Mouse (Mus musculus) limb, embryonic 13.5 days (tissue): ENCODE measurements around the gene Arhgef39. TPM values are rescaled to one million over a fixed set of nuclear protein-coding genes. Genes with fewer than 3 reads are reported as not detected.

Experiments used
- ATAC-seq: fragments of 200-750 bp; cut with Nextera tagmentation; 2 replicates; pipeline ENCODE4 v1.8.0; 2017; ENCODE audit warnings: low read depth, moderate number of reproducible peaks, moderate TSS enrichment; ENCODE audit not compliant: low FRiP score
- H3K27ac ChIP-seq: fragments of 300-500 bp; sonication (generic); 2 replicates; pipeline ENCODE4 v1.5.1; 2015; ENCODE audit warnings: inconsistent platforms, mild to moderate bottlenecking, moderate library complexity
- H3K27me3 ChIP-seq: fragments of 300-500 bp; sonication (generic); 2 replicates; pipeline ENCODE4 v1.6.1; 2015; ENCODE audit warnings: mild to moderate bottlenecking, inconsistent platforms
- H3K36me3 ChIP-seq: fragments of 300-500 bp; sonication (generic); 2 replicates; pipeline ENCODE4 v1.6.1; 2015; ENCODE audit warnings: inconsistent platforms, mild to moderate bottlenecking, moderate library complexity
- H3K4me1 ChIP-seq: fragments of 300-500 bp; sonication (generic); 2 replicates; pipeline ENCODE4 v1.6.1; 2015; ENCODE audit warnings: inconsistent platforms
- H3K4me2 ChIP-seq: fragments of 300-500 bp; sonication (generic); replicated peaks from 2 replicates; pipeline ENCODE4 v1.6.1; 2015; ENCODE audit warnings: inconsistent platforms, mild to moderate bottlenecking, moderate library complexity
- H3K4me3 ChIP-seq: fragments of 300-500 bp; sonication (generic); 2 replicates; pipeline ENCODE4 v1.5.1; 2015; ENCODE audit warnings: moderate library complexity, mild to moderate bottlenecking, inconsistent platforms
- H3K9ac ChIP-seq: fragments of 300-500 bp; sonication (generic); 2 replicates; pipeline ENCODE4 v1.6.1; 2015; ENCODE audit warnings: mild to moderate bottlenecking, inconsistent platforms
- H3K9me3 ChIP-seq: fragments of 300-500 bp; sonication (generic); 2 replicates; pipeline ENCODE4 v1.6.1; 2016; ENCODE audit warnings: inconsistent platforms
- WGBS: fragments of 180-500 bp; shearing (Covaris S2); methylation state at CpG from one replicate; pipeline ENCODE4 v1.1.7; 2015; 5-methylcytosine and 5-hydroxymethylcytosine counted together
- polyA plus RNA-seq: library from polyadenylated mRNA; unstranded; fragments of >200 nt; fragmentation: Nextera tagmentation; extraction: Ambion mirVana; gene quantifications from 2 replicates; pipeline ENCODE4 v1.2.1, GENCODE M21; 2015

The Arhgef39 gene
- 43.8 and 47.3 TPM in 2 replicates for polyA plus RNA-seq

- 7% methylated on average over 50 of the region's 50 CpGs for WGBS
- H3K4me3 ChIP-seq = peak within 1 kb of the TSS; percentile 65
- peak; percentile 83 for ATAC-seq
- H3K9ac ChIP-seq = peak within 1 kb of the TSS; percentile 74
- no peak within 1 kb of the TSS for H3K27ac ChIP-seq
- H3K4me2 ChIP-seq = peak within 1 kb of the TSS; percentile 79
- no peaks in the 10 kb centered on the region for H3K9me3 ChIP-seq
- peaks cover 33% of the 10 kb centered on the region for H3K4me1 ChIP-seq
- H3K27me3 ChIP-seq = no peaks in the 10 kb centered on the region
- H3K36me3 ChIP-seq = peaks cover 26% of the 10 kb centered on the region
Observed at GRCm38 (mm10) chr4:43499407-43500333, at the start of gene Arhgef39. Arhgef39 (minus strand) TSS chr4:43499695.

GRCm38 (mm10) chr4:43549055-43549454, 49.6 kb upstream of the Arhgef39 start:
- no peak for ATAC-seq
- no peaks in the 10 kb centered on the region for H3K4me1 ChIP-seq

GRCm38 (mm10) chr4:43547160-43547559, 47.7 kb upstream of the Arhgef39 start:
- Histone ChIP-seq H3K4me1 (no peaks in the 10 kb centered on the region), H3K4me2 (no peak overlapping the region), H3K36me3 (peaks cover 100% of the 10 kb centered on the region), H3K27me3 (no peaks in the 10 kb centered on the region), H3K9me3 (no peaks in the 10 kb centered on the region), H3K27ac (no peak overlapping the region), H3K9ac (no peak overlapping the region), H3K4me3 (no peak overlapping the region)
- ATAC-seq = no peak
- WGBS = 94% methylated on average over 8 of the region's 8 CpGs

More at GRCm38 (mm10) chr4:43549055-43549454, 49.6 kb upstream of the Arhgef39 start:
- 90% methylated on average over 12 of the region's 12 CpGs for WGBS
- Histone ChIP-seq H3K4me2 (no peak overlapping the region), H3K4me3 (no peak overlapping the region), H3K9ac (no peak overlapping the region), H3K27ac (no peak overlapping the region), H3K27me3 (no peaks in the 10 kb centered on the region), H3K36me3 (peaks cover 100% of the 10 kb centered on the region), H3K9me3 (no peaks in the 10 kb centered on the region)

GRCm38 (mm10) chr4:43546375-43547047, 47.0 kb upstream of the Arhgef39 start:
- Histone ChIP-seq H3K4me1 (no peaks in the 10 kb centered on the region), H3K36me3 (peaks cover 100% of the 10 kb centered on the region), H3K27ac (no peak overlapping the region), H3K9ac (no peak overlapping the region), H3K9me3 (no peaks in the 10 kb centered on the region), H3K4me3 (no peak overlapping the region), H3K27me3 (no peaks in the 10 kb centered on the region), H3K4me2 (no peak overlapping the region)
- WGBS = 93% methylated on average over 12 of the region's 12 CpGs
- no peak for ATAC-seq

GRCm38 (mm10) chr4:43542044-43542443, 42.5 kb upstream of the Arhgef39 start:
- H3K27ac ChIP-seq = no peak overlapping the region
- H3K36me3 ChIP-seq = peaks cover 99% of the 10 kb centered on the region
- no peaks in the 10 kb centered on the region for H3K27me3 ChIP-seq
- no peak for ATAC-seq
- H3K4me1 ChIP-seq = no peaks in the 10 kb centered on the region
- 50% methylated on average over 3 of the region's 3 CpGs for WGBS
- H3K4me3 ChIP-seq = no peak overlapping the region
- H3K9ac ChIP-seq = no peak overlapping the region
- H3K9me3 ChIP-seq = no peaks in the 10 kb centered on the region
- no peak overlapping the region for H3K4me2 ChIP-seq

- Histone ChIP-seq H3K9me3 (no peaks in the 10 kb centered on the region), H3K27ac (no peak overlapping the region), H3K4me3 (no peak overlapping the region), H3K9ac (no peak overlapping the region), H3K27me3 (no peaks in the 10 kb centered on the region), H3K36me3 (peaks cover 99% of the 10 kb centered on the region), H3K4me1 (no peaks in the 10 kb centered on the region), H3K4me2 (no peak overlapping the region)
- no peak for ATAC-seq
- 96% methylated on average over 9 of the region's 9 CpGs for WGBS
Observed at GRCm38 (mm10) chr4:43536031-43536430, 36.5 kb upstream of the Arhgef39 start.

- Histone ChIP-seq H3K27me3 (no peaks in the 10 kb centered on the region), H3K4me1 (no peaks in the 10 kb centered on the region), H3K27ac (no peak overlapping the region), H3K4me3 (no peak overlapping the region), H3K9ac (no peak overlapping the region), H3K4me2 (no peak overlapping the region), H3K9me3 (no peaks in the 10 kb centered on the region), H3K36me3 (peaks cover 97% of the 10 kb centered on the region)
- ATAC-seq = no peak
- WGBS = 90% methylated on average over 8 of the region's 8 CpGs
Observed at GRCm38 (mm10) chr4:43535628-43536027, 36.1 kb upstream of the Arhgef39 start.

- no peaks in the 10 kb centered on the region for H3K4me1 ChIP-seq
- ATAC-seq = no peak
- no peaks in the 10 kb centered on the region for H3K27me3 ChIP-seq
- no peaks in the 10 kb centered on the region for H3K9me3 ChIP-seq
- H3K4me3 ChIP-seq = no peak overlapping the region
- no peak overlapping the region for H3K27ac ChIP-seq
- peaks cover 73% of the 10 kb centered on the region for H3K36me3 ChIP-seq
- H3K4me2 ChIP-seq = no peak overlapping the region
- H3K9ac ChIP-seq = no peak overlapping the region
- WGBS = 94% methylated on average over 9 of the region's 9 CpGs
Observed at GRCm38 (mm10) chr4:43533270-43533669, 33.8 kb upstream of the Arhgef39 start.

- Histone ChIP-seq H3K27ac (no peak overlapping the region), H3K4me3 (no peak overlapping the region), H3K36me3 (peaks cover 47% of the 10 kb centered on the region), H3K4me1 (no peaks in the 10 kb centered on the region), H3K27me3 (peaks cover 5% of the 10 kb centered on the region), H3K9me3 (no peaks in the 10 kb centered on the region), H3K4me2 (no peak overlapping the region), H3K9ac (no peak overlapping the region)
- no peak for ATAC-seq
- WGBS = 29% methylated on average over 7 of the region's 7 CpGs
Observed at GRCm38 (mm10) chr4:43530581-43530980, 31.1 kb upstream of the Arhgef39 start.

GRCm38 (mm10) chr4:43530081-43530501, 30.6 kb upstream of the Arhgef39 start:
- Histone ChIP-seq H3K36me3 (peaks cover 42% of the 10 kb centered on the region), H3K4me1 (no peaks in the 10 kb centered on the region), H3K4me2 (no peak overlapping the region), H3K27ac (no peak overlapping the region), H3K27me3 (peaks cover 10% of the 10 kb centered on the region), H3K9ac (no peak overlapping the region), H3K9me3 (no peaks in the 10 kb centered on the region), H3K4me3 (no peak overlapping the region)
- 0 out of 2 replicates have a peak, but pooled peaks have one; percentile 33 for ATAC-seq
- 72% methylated on average over 8 of the region's 8 CpGs for WGBS

GRCm38 (mm10) chr4:43528487-43528886, 29.0 kb upstream of the Arhgef39 start:
- H3K4me1 ChIP-seq = peaks cover 8% of the 10 kb centered on the region
- peaks cover 26% of the 10 kb centered on the region for H3K36me3 ChIP-seq
- peaks cover 23% of the 10 kb centered on the region for H3K27me3 ChIP-seq
- H3K4me3 ChIP-seq = no peak overlapping the region
- no peaks in the 10 kb centered on the region for H3K9me3 ChIP-seq
- H3K4me2 ChIP-seq = no peak overlapping the region
- ATAC-seq = no peak
- H3K9ac ChIP-seq = no peak overlapping the region
- 77% methylated on average over 9 of the region's 9 CpGs for WGBS
- H3K27ac ChIP-seq = no peak overlapping the region

- no peak overlapping the region for H3K27ac ChIP-seq
- WGBS = 62% methylated on average over 5 of the region's 5 CpGs
- ATAC-seq = no peak
Observed at GRCm38 (mm10) chr4:43527880-43528279, 28.4 kb upstream of the Arhgef39 start.

More at GRCm38 (mm10) chr4:43527880-43528279, 28.4 kb upstream of the Arhgef39 start:
- H3K36me3 ChIP-seq = peaks cover 20% of the 10 kb centered on the region
- H3K4me2 ChIP-seq = no peak overlapping the region
- H3K9ac ChIP-seq = no peak overlapping the region
- H3K9me3 ChIP-seq = no peaks in the 10 kb centered on the region
- peaks cover 29% of the 10 kb centered on the region for H3K27me3 ChIP-seq
- H3K4me1 ChIP-seq = peaks cover 14% of the 10 kb centered on the region
- no peak overlapping the region for H3K4me3 ChIP-seq
